Mouse (Mus musculus) CH12.LX (cell line): ENCODE measurements around the gene Zfp260. TPM values are rescaled to one million over a fixed set of nuclear protein-coding genes. Genes with fewer than 3 reads are reported as not detected.

ENCODE experiments used
- DNase-seq: peaks from one replicate; pipeline ENCODE4 v3.0.0-alpha.2; 2013; ENCODE audit errors: extremely low read depth
- H3K27ac ChIP-seq: 2 replicates; pipeline ENCODE4 v1.5.1; 2012; ENCODE audit warnings: low read depth, mild to moderate bottlenecking, control low read depth, moderate library complexity; ENCODE audit not compliant: insufficient read depth
- H3K27me3 ChIP-seq: replicated peaks from 2 replicates; pipeline ENCODE3; 2012; ENCODE audit warnings: inconsistent platforms
- H3K36me3 ChIP-seq, 2 experiments: replicated peaks in 1 of 2; 2 replicates each; pipeline versions ENCODE3 to v1.6.1; 2012; ENCODE audit warnings: inconsistent platforms in 1 of 2, low read length in 1 of 2, mild to moderate bottlenecking in 1 of 2, mixed read lengths in 1 of 2, moderate library complexity in 1 of 2; ENCODE audit not compliant: control insufficient read depth in 1 of 2, insufficient read depth in 1 of 2
- H3K4me1 ChIP-seq, 2 experiments: 2 replicates each; pipeline ENCODE4 v1.6.1; 2012; ENCODE audit warnings: inconsistent platforms in 1 of 2, moderate library complexity in 1 of 2; ENCODE audit not compliant: insufficient read depth in 2 of 2, control insufficient read depth in 1 of 2
- H3K4me2 ChIP-seq: 2 replicates; pipeline ENCODE4 v1.6.1; 2012; ENCODE audit warnings: low read depth, mild to moderate bottlenecking, control low read depth; ENCODE audit not compliant: poor library complexity, insufficient read depth, severe bottlenecking
- H3K4me3 ChIP-seq, 3 experiments: fragments of 150-350 bp in 1 of 3; sonication (generic) in 1 of 3; replicated peaks in 1 of 3; 2 replicates each; pipeline versions ENCODE3 to v1.5.1; 2011 to 2012; ENCODE audit warnings: low read depth in 2 of 3, low read length in 2 of 3, mild to moderate bottlenecking in 2 of 3, moderate library complexity in 2 of 3, control low read depth in 1 of 3, improper control_type of control experiment in 1 of 3, inconsistent platforms in 1 of 3, mixed read lengths in 1 of 3; ENCODE audit not compliant: poor library complexity in 1 of 3
- H3K79me2 ChIP-seq: replicated peaks from 2 replicates; pipeline ENCODE4 v1.6.1; 2012; ENCODE audit warnings: mild to moderate bottlenecking, moderate library complexity; ENCODE audit not compliant: control insufficient read depth, poor library complexity, insufficient read depth, severe bottlenecking; ENCODE audit errors: extremely low read depth
- H3K9ac ChIP-seq: 2 replicates; pipeline ENCODE4 v1.6.1; 2012; ENCODE audit warnings: low read depth, mild to moderate bottlenecking, control low read depth, moderate library complexity; ENCODE audit not compliant: insufficient read depth
- H3K9me3 ChIP-seq: replicated peaks from 2 replicates; pipeline ENCODE3; 2012; ENCODE audit warnings: low read length, inconsistent platforms, mixed read lengths
- BHLHE40 ChIP-seq: IDR thresholded peaks from 2 replicates; pipeline ENCODE4 v1.6.1; 2011; ENCODE audit warnings: mild to moderate bottlenecking, low read depth, low read length, improper control_type of control experiment
- CHD1 ChIP-seq: IDR thresholded peaks from 2 replicates; pipeline ENCODE4 v1.6.1; 2012; ENCODE audit warnings: low read depth, low read length, improper control_type of control experiment, inconsistent platforms
- CHD2 ChIP-seq: IDR thresholded peaks from 2 replicates; pipeline ENCODE4 v1.6.1; 2011; ENCODE audit warnings: low read length, improper control_type of control experiment
- CTCF ChIP-seq, 2 experiments: IDR thresholded peaks in 1 of 2; conservative IDR thresholded peaks in 1 of 2; 2 replicates each; pipeline ENCODE4 v1.5.1; 2011 to 2012; ENCODE audit warnings: low read depth in 2 of 2, low read length in 2 of 2, improper control_type of control experiment in 1 of 2, inconsistent platforms in 1 of 2, mild to moderate bottlenecking in 1 of 2, moderate library complexity in 1 of 2
- E2F4 ChIP-seq: IDR thresholded peaks from 2 replicates; pipeline ENCODE4 v1.6.1; 2011; ENCODE audit warnings: low read depth, low read length, improper control_type of control experiment; ENCODE audit not compliant: insufficient replicate concordance
- GABPA ChIP-seq: IDR thresholded peaks from 2 replicates; pipeline ENCODE4 v1.6.1; 2012; ENCODE audit warnings: low read depth, low read length, improper control_type of control experiment, inconsistent platforms; ENCODE audit not compliant: insufficient replicate concordance
- HCFC1 ChIP-seq: IDR thresholded peaks from 2 replicates; pipeline ENCODE4 v1.6.1; 2012; ENCODE audit warnings: low read depth, mild to moderate bottlenecking, inconsistent platforms, low read length, improper control_type of control experiment
- IRF4 ChIP-seq: IDR thresholded peaks from 2 replicates; pipeline ENCODE4 v1.6.1; 2014; ENCODE audit warnings: low read depth, mild to moderate bottlenecking, inconsistent platforms, low read length, improper control_type of control experiment
- JUN ChIP-seq: IDR thresholded peaks from 2 replicates; pipeline ENCODE4 v1.6.1; 2011; ENCODE audit warnings: low read depth, mild to moderate bottlenecking, low read length, improper control_type of control experiment, moderate library complexity; ENCODE audit not compliant: insufficient read depth
- JUND ChIP-seq: conservative IDR thresholded peaks from 2 replicates; pipeline ENCODE4 v1.6.1; 2011; ENCODE audit warnings: low read depth, low read length, improper control_type of control experiment
- KAT2A ChIP-seq: IDR thresholded peaks from 2 replicates; pipeline ENCODE4 v1.6.1; 2012; ENCODE audit warnings: low read length, improper control_type of control experiment, inconsistent platforms; ENCODE audit not compliant: insufficient replicate concordance
- MAFK ChIP-seq: IDR thresholded peaks from 2 replicates; pipeline ENCODE4 v1.6.1; 2011; ENCODE audit warnings: low read length, improper control_type of control experiment; ENCODE audit not compliant: insufficient replicate concordance
- MXI1 ChIP-seq: IDR thresholded peaks from 2 replicates; pipeline ENCODE4 v1.6.1; 2011; ENCODE audit warnings: mild to moderate bottlenecking, low read depth, low read length, improper control_type of control experiment
- MYC ChIP-seq: IDR thresholded peaks from 2 replicates; pipeline ENCODE4 v1.6.1; 2011; ENCODE audit warnings: low read depth, mild to moderate bottlenecking, improper control_type of control experiment, low read length
- PAX5 ChIP-seq: IDR thresholded peaks from 2 replicates; pipeline ENCODE4 v1.6.1; 2012; ENCODE audit warnings: low read length, inconsistent platforms, mixed read lengths
- POLR2AphosphoS2 ChIP-seq: IDR thresholded peaks from 2 replicates; pipeline ENCODE4 v1.6.1; 2011; ENCODE audit warnings: low read depth, low read length, improper control_type of control experiment
- RAD21 ChIP-seq: IDR thresholded peaks from 2 replicates; pipeline ENCODE4 v1.6.1; 2011; ENCODE audit warnings: low read depth, mild to moderate bottlenecking, low read length, improper control_type of control experiment, moderate library complexity
- SIN3A ChIP-seq: IDR thresholded peaks from 2 replicates; pipeline ENCODE4 v1.6.1; 2012; ENCODE audit warnings: low read length, improper control_type of control experiment, inconsistent platforms
- SMC3 ChIP-seq: IDR thresholded peaks from 2 replicates; pipeline ENCODE4 v1.6.1; 2011; ENCODE audit warnings: low read depth, low read length, improper control_type of control experiment
- TCF12 ChIP-seq: IDR thresholded peaks from 2 replicates; pipeline ENCODE4 v1.6.1; 2014; ENCODE audit warnings: low read depth, mild to moderate bottlenecking, inconsistent platforms, low read length, improper control_type of control experiment
- UBTF ChIP-seq: IDR thresholded peaks from 2 replicates; pipeline ENCODE4 v1.6.1; 2012; ENCODE audit warnings: low read depth, mild to moderate bottlenecking, inconsistent platforms, low read length, improper control_type of control experiment, moderate library complexity
- USF1 ChIP-seq: IDR thresholded peaks from 2 replicates; pipeline ENCODE4 v1.6.1; 2014; ENCODE audit warnings: low read depth, mild to moderate bottlenecking, inconsistent platforms, low read length, improper control_type of control experiment
- USF2 ChIP-seq: conservative IDR thresholded peaks from 2 replicates; pipeline ENCODE4 v1.6.1; 2011; ENCODE audit warnings: low read depth, low read length, improper control_type of control experiment
- ZMIZ1 ChIP-seq: IDR thresholded peaks from 2 replicates; pipeline ENCODE4 v1.6.1; 2012; ENCODE audit warnings: low read depth, mild to moderate bottlenecking, inconsistent platforms, low read length, improper control_type of control experiment
- ZNF384 ChIP-seq: IDR thresholded peaks from 2 replicates; pipeline ENCODE4 v1.6.1; 2012; ENCODE audit warnings: low read depth, low read length, improper control_type of control experiment, inconsistent platforms
- dilution Hi-C: fragments of 300-500 bp; cut with MboI; formaldehyde crosslinking; loops from 2 replicates; pipeline ENCODE4 v1.14.3; 2020; ENCODE audit warnings: low sequenced_read_pairs; ENCODE audit not compliant: extremely low pct_unique_long_range_greater_than_20kb, extremely low pct_ligation_motif_present
- in situ Hi-C: fragments of 300-500 bp; cut with MboI; formaldehyde crosslinking; loops from 3 replicates; pipeline ENCODE4 v1.14.3; 2019; ENCODE audit warnings: low sequenced_read_pairs, low pct_ligation_motif_present, low pct_unique_long_range_greater_than_20kb, mixed read lengths
- polyA plus RNA-seq: library from polyadenylated mRNA; unstranded; fragments of >175 nt; gene quantifications from 2 replicates; pipeline ENCODE4 v1.2.1, GENCODE M21; 2012; ENCODE audit warnings: low read depth; ENCODE audit not compliant: insufficient read length
- total RNA-seq, 2 experiments: library from RNA; depleted of rRNA; stranded (reverse); fragments of 300-350 nt in 1 of 2; fragments of >200 nt in 1 of 2; gene quantifications; 2 replicates each; pipeline ENCODE4 v1.2.3; 2012 to 2014

Zfp260 gene
- total and polyA plus RNA-seq, 3 experiments, result 11.1 to 19.6 (median 11.5) TPM

DNA sequence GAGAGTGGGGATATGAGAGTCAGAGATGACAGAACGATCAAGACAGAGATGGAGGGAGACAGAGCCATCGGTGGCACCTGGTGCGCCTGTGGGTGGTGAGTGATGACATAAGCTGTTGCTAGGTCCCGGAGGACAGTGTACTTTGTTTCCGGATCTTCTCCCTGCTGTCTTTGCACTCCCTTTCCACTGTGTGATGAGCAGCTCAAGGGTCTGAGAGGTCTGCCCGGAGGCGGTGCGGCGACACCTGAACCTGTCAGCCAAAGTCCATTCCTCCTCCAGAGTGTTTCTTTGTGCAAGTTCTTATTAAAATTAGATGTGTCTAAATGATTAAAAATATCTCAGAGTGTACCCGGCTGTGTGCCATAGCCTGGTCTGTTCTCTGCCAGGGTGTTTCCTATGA lies 42.2 kb downstream of the Zfp260 start:
- Histone ChIP-seq H3K27ac (no peak overlapping the region), H3K9me3 (peaks cover 29% of the 10 kb centered on the region)
- TF ChIP-seq MXI1, result no peak
- TF ChIP-seq ZNF384, result no peak
- TF ChIP-seq GABPA, result no peak
- no peak for TF ChIP-seq BHLHE40
- TF ChIP-seq CTCF (conservative IDR thresholded peaks at IDR 0.05 in 1 of 2, IDR thresholded peaks at IDR 0.05 in 1 of 2; ENCODE audit: low read depth in 2 of 2, low read length in 2 of 2), result no peak
- no peak for TF ChIP-seq POLR2AphosphoS2
- TF ChIP-seq MYC, result no peak
- TF ChIP-seq MAFK, result no peak
- TF ChIP-seq PAX5, result no peak
- no peak for TF ChIP-seq TCF12
- TF ChIP-seq UBTF, result no peak
- TF ChIP-seq SMC3, result no peak
- no peak for TF ChIP-seq USF1
- no peak for TF ChIP-seq KAT2A
- no peak for TF ChIP-seq USF2
- TF ChIP-seq RAD21, result no peak
- TF ChIP-seq ZMIZ1, result no peak

DNA sequence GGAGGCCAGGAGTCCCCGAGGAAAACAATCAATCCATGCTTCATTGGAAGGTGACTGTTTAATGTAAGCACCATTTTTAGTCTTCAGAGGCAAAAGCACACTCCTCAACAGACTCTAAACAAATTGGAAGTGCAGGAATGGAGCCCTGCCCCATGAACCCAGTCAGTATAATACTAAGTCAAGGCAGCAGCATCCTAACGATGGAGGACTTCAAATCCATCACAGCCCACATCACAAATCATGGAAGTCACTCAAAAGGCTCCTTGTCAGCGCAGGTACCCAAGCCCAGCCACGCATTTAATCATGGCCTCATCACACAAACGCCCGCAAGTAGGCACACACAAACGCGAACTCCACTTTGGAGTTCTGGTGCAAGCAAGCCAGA lies 48.6 kb downstream of the Zfp260 start:
- Histone ChIP-seq H3K9ac (no peak overlapping the region), H3K4me2 (no peak overlapping the region), H3K4me3 (no peak overlapping the region), H3K4me1 (no peaks in the 10 kb centered on the region), H3K27ac (no peak overlapping the region), H3K9me3 (peaks cover 21% of the 10 kb centered on the region), H3K27me3 (no peaks in the 10 kb centered on the region), H3K36me3 (peaks cover 8 to 69% of the 10 kb centered on the region in 2 experiments), H3K79me2 (no peaks in the 10 kb centered on the region)
- DNase-seq, result no peak
- dilution Hi-C loops (no loop called here), in situ Hi-C loops (no loop called here)
- TF ChIP-seq E2F4 (no peak), CTCF (conservative IDR thresholded peaks at IDR 0.05 in 1 of 2, IDR thresholded peaks at IDR 0.05 in 1 of 2; ENCODE audit: low read depth in 2 of 2, low read length in 2 of 2) (no peak), SMC3 (no peak), JUND (no peak), KAT2A (no peak), MYC (no peak), BHLHE40 (no peak), TCF12 (no peak), HCFC1 (no peak), SIN3A (no peak), JUN (no peak), CHD1 (no peak), MXI1 (no peak), IRF4 (no peak), CHD2 (no peak)

More for the DNA sequence above, 42.2 kb downstream of the Zfp260 start:
- H3K9ac ChIP-seq, result no peak overlapping the region
- H3K4me1 ChIP-seq, result peaks cover 0 to 6% of the 10 kb centered on the region in 2 experiments; a peak in 2 of 4 replicates
- dilution Hi-C loops (no loop called here), in situ Hi-C loops (no loop called here)
- peaks cover 39 to 87% of the 10 kb centered on the region in 2 experiments for H3K36me3 ChIP-seq
- H3K27me3 ChIP-seq, result no peaks in the 10 kb centered on the region
- no peaks in the 10 kb centered on the region for H3K79me2 ChIP-seq
- no peak for DNase-seq
- H3K4me3 ChIP-seq, result no peak overlapping the region
- no peak overlapping the region for H3K4me2 ChIP-seq
